Mouse (Mus musculus) brain, embryonic 14.5 days (tissue): ENCODE data around the gene Gng8.

Source experiments
- CTCF ChIP-seq: fragments of 200-500 bp; IDR thresholded peaks from 2 replicates; pipeline ENCODE4 v1.5.1; 2012; ENCODE audit warnings: inconsistent platforms, mild to moderate bottlenecking, moderate library complexity, borderline replicate concordance; ENCODE audit not compliant: insufficient read depth, insufficient read length; ENCODE audit errors: extremely low read depth
- POLR2A ChIP-seq: fragments of 200-500 bp; IDR thresholded peaks from 2 replicates; pipeline ENCODE4 v1.6.1; 2012; ENCODE audit warnings: mild to moderate bottlenecking, inconsistent platforms, borderline replicate concordance; ENCODE audit not compliant: poor library complexity, insufficient read depth, insufficient read length, severe bottlenecking; ENCODE audit errors: extremely low read depth

- TF ChIP-seq CTCF (peak; percentile 87), POLR2A (no peak)
Measured at GRCm38 (mm10) chr7:16895000-16895399, 3.4 kb downstream of the Gng8 start.
